Mouse (Mus musculus) retina, embryonic 14.5 days (tissue): ENCODE data around the gene Srms.

Experiments used
- DNase-seq: peaks from one replicate; pipeline ENCODE4 v3.0.0-alpha.2; 2015; ENCODE audit warnings: low spot score

The Srms gene

GRCm38 (mm10) chr2:181213021-181213445, at the start of gene Srms:
TSS of gene Srms (minus strand) at chr2:181213185.
- peak; percentile 21 for DNase-seq

DNA sequence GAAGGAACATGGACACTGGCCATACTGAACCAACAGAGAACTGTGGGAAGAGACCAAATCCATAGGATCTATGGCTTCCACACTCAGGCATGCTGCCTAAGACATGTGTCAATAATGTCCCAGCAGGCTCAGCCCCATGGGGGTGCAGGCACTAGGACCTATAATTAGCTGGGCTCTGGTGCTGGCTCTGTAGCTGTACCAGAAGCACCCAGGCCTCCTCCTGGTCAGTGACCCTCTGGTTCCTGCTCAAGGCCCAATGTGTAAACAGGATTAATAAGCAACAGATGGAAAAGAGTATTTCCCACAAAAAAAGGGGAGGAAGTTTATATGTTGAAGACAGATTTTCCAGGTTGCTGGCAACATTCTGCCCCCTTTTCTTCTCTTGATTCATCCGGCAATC, 40.3 kb upstream of the Srms start:
- no peak for DNase-seq

GRCm38 (mm10) chr2:181251841-181252240, 38.9 kb upstream of the Srms start:
- no peak for DNase-seq

GRCm38 (mm10) chr2:181249217-181249616, 36.2 kb upstream of the Srms start:
- DNase-seq: no peak

- DNase-seq: no peak
These were observed 32.0 kb upstream of the Srms start for GRCm38 (mm10) chr2:181245031-181245430.

- no peak for DNase-seq
These were observed 30.9 kb upstream of the Srms start for GRCm38 (mm10) chr2:181243706-181244394.

DNA sequence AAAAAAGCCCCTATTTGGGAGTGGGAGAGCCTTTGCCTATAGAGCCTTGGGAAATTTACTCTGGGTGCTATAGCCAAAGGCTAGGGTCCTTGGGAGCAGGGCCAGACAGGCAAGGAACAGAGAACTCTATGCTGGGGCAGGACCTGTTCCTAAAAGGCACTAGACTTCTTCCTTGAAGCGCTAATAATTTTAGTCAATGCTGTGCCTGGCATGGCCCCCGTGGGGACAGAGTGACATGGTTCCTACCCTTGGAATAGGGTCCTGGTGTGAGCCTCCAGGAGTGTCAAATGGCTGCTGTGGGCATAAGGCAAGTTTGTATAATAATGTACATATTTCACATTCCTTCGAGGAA, 29.3 kb upstream of the Srms start:
- no peak for DNase-seq

DNA sequence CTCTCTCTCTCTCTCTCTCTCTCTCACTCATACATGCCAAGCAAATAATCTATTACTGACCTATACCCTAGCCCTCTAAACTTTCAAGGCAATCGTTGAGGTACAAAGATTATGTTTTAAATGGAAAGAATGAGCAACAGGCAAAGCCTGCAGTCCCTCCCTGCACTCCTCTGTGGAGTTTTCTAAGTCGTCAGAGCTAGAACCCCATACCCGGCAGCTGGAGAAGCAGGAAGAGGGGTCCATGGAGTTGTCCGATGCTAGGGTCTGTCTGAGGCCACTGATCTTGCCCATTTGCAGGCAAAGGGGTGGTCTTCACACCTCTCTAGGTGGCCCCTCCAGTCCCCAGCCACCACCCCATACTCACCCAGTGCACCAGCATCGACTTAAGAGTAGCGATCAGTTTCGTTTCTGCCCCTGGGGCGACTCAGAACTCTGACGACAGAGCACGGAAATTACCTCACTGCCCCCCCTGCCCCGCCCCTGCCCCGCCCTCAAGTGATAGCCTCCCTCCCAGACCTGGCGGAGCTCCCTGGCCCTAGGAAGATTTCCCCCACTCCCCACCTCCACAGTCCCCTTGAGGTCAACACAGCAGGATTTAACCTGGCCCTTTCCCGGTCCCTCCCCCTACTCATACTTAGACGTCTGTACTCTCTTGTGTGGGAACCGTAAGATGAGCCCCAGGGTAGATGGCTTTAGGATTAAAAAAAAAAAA, 28.8 kb upstream of the Srms start, which contains the start of gene Helz2:
Helz2 (minus strand) TSS at position 426 of the 712 bp plus-strand sequence.
- DNase-seq: no peak

GRCm38 (mm10) chr2:181240806-181241440, 27.9 kb upstream of the Srms start:
- no peak for DNase-seq

- no peak for DNase-seq
These were observed 26.3 kb upstream of the Srms start for GRCm38 (mm10) chr2:181239261-181239660.

- no peak for DNase-seq
These were observed 25.9 kb upstream of the Srms start for GRCm38 (mm10) chr2:181238861-181239260.

GRCm38 (mm10) chr2:181238091-181238610, 25.2 kb upstream of the Srms start:
- no peak for DNase-seq

GRCm38 (mm10) chr2:181237251-181238014, 24.4 kb upstream of the Srms start:
- no peak for DNase-seq

GRCm38 (mm10) chr2:181235681-181236566, 22.9 kb upstream of the Srms start:
- no peak for DNase-seq

- DNase-seq: no peak
These were observed 21.7 kb upstream of the Srms start for GRCm38 (mm10) chr2:181234680-181235079.

GRCm38 (mm10) chr2:181233443-181233842, 20.5 kb upstream of the Srms start:
- DNase-seq: no peak

DNA sequence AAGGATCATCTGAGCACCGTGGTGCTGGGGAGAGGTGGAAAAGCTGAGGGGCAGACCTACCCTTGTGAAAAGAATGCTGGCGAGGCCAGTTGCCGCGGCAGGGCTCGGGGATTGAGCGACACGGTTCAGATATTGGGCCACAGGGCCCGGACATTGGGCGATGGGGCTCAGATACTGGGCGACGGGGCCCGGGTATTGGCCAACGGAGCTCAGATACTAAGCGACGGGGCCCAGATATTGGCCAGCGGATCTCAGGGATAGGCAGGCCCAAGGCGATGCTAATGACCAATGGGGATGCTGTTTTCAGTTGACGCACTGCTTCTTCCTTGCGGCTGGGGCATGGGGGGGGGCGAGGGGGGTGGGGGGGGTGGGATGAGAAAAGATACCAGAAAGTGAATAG, 18.2 kb upstream of the Srms start:
- DNase-seq: no peak

- no peak for DNase-seq
These were observed 15.3 kb upstream of the Srms start for GRCm38 (mm10) chr2:181228335-181228734.

GRCm38 (mm10) chr2:181227122-181227521, 14.1 kb upstream of the Srms start:
- DNase-seq: no peak

GRCm38 (mm10) chr2:181224994-181225393, 12.0 kb upstream of the Srms start:
- DNase-seq: no peak

DNA sequence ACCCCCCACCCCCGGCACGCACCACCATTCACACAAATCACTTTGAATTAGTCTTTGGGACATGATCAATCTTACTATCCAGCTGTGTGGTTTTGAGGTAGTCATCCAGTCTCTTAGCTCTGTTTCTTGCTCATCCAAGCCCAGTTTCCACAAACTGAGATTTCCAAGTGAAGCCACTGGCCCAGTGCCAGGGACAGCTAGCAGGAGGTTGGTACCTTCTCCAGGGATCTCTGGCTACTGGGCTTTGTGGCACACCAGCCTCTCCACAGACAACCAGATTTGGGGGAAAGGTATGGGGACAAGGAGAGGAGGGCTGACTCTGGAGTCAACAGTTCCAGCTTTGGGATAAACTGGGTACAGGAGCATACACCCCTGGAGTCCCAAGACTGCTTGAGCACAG, 7.4 kb upstream of the Srms start:
- no peak for DNase-seq
